ENCODE assay signal across 12 mouse cellular contexts in the genomic region with DNA sequence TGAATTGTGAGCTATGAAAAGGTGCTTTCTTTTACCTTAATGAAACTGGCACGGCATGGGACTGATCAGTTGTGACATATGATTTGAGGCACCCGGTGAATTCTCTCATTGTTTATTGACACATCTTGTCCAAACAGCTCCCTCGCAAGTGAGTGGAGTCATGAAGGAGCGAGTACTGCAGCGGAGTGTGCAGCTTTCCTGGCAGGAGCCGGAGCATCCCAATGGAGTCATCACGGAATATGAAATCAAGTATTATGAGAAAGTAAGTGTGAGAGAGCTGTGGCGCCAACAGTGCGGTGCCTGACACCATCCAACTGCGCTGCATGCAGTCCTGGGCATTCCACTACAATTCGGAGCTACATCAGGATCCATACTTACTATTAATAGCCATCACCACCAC.
DNase-seq lines count a peak whose midpoint lies in the region; ATAC-seq lines count a peak whose summit lies in the region.
"Had no signal": no experiment of that assay in that cellular context is flagged by ENCODE, and none has a peak within 500 bp of the region (broad histone marks: within the 10 kb centered on the region; RNA-seq: fewer than 3 reads in every experiment).

No protein-coding gene starts in this region.

- no peak overlapping the region for H3K4me2 ChIP-seq in midbrain, embryonic 11.5 days
- peak overlapping the region; percentile 15 for H3K4me2 ChIP-seq in midbrain, embryonic 13.5 days (replicated peaks)
- H3K4me2 ChIP-seq: limb, embryonic 13.5 days; lung, embryonic 14.5 days had no signal

- peak; percentile 12 to 39 for DNase-seq in cerebellum, postnatal 14 days
- DNase-seq in cerebellum, adult 8-10 months = no peak
- no peak for DNase-seq in midbrain, embryonic 11.5 days (ENCODE audit: low spot score, missing footprints)
- no peak for DNase-seq in midbrain, embryonic 10.5 days (ENCODE audit: low spot score)
- DNase-seq in right cerebral cortex, postnatal 25 days = peak; percentile 13
- no peak for DNase-seq in kidney, postnatal 36 days
- DNase-seq: kidney, adult 11 months; lung, embryonic 14.5 days; thymus, adult 2 months had no signal

- WGBS in midbrain, embryonic 11.5 days = 84% methylated on average over 11 of the region's 11 CpGs
- WGBS in midbrain, embryonic 10.5 days = 85% methylated on average over 11 of the region's 11 CpGs
- WGBS in midbrain, embryonic 13.5 days = 58% methylated on average over 11 of the region's 11 CpGs

- no peaks in the 10 kb centered on the region for H3K9me3 ChIP-seq in midbrain, embryonic 11.5 days (ENCODE audit: control insufficient read depth, low read length)
- H3K9me3 ChIP-seq in midbrain, embryonic 10.5 days (replicated peaks) = no peaks in the 10 kb centered on the region
- no peaks in the 10 kb centered on the region for H3K9me3 ChIP-seq in midbrain, embryonic 13.5 days
- H3K9me3 ChIP-seq: limb, embryonic 13.5 days had no signal

- H3K36me3 ChIP-seq in midbrain, embryonic 11.5 days (ENCODE audit: control insufficient read depth, insufficient read depth, low read length) = no peaks in the 10 kb centered on the region
- H3K36me3 ChIP-seq in midbrain, embryonic 10.5 days = peaks cover 11% of the 10 kb centered on the region; the same call in 1 of the 2 replicates
- no peaks in the 10 kb centered on the region for H3K36me3 ChIP-seq in midbrain, embryonic 13.5 days

- H3K27ac ChIP-seq in midbrain, embryonic 11.5 days (ENCODE audit: low read depth, low read length) = no peak overlapping the region
- no peak overlapping the region for H3K27ac ChIP-seq in midbrain, embryonic 10.5 days (replicated peaks)
- H3K27ac ChIP-seq in midbrain, embryonic 13.5 days = no peak overlapping the region
- H3K27ac ChIP-seq: limb, embryonic 13.5 days had no signal

- ATAC-seq in midbrain, embryonic 11.5 days (ENCODE audit: low FRiP score) = peak; percentile 44; the same call in 1 of the 2 replicates
- ATAC-seq in midbrain, embryonic 13.5 days = peak; percentile 69
- no peak for ATAC-seq in activated CD4-positive, CD25-positive, alpha-beta regulatory T cell, adult 4 months

- H3K9ac ChIP-seq in midbrain, embryonic 11.5 days (ENCODE audit: low read length) = no peak overlapping the region
- no peak overlapping the region for H3K9ac ChIP-seq in midbrain, embryonic 13.5 days (replicated peaks)
- H3K9ac ChIP-seq: limb, embryonic 13.5 days; lung, embryonic 14.5 days had no signal

- no peak overlapping the region for H3K4me3 ChIP-seq in midbrain, embryonic 11.5 days (ENCODE audit: low read depth, low read length)
- no peak overlapping the region for H3K4me3 ChIP-seq in midbrain, embryonic 10.5 days
- H3K4me3 ChIP-seq in midbrain, embryonic 13.5 days (replicated peaks) = no peak overlapping the region
- H3K4me3 ChIP-seq: limb, embryonic 13.5 days had no signal

- H3K4me1 ChIP-seq in midbrain, embryonic 11.5 days (ENCODE audit: control insufficient read depth, insufficient read depth, low read length) = no peaks in the 10 kb centered on the region
- no peaks in the 10 kb centered on the region for H3K4me1 ChIP-seq in midbrain, embryonic 10.5 days
- H3K4me1 ChIP-seq in midbrain, embryonic 13.5 days (replicated peaks) = peaks cover 10% of the 10 kb centered on the region; the same call in 1 of the 2 replicates

- H3K27me3 ChIP-seq in midbrain, embryonic 11.5 days (ENCODE audit: control insufficient read depth, insufficient read depth, low read length) = no peaks in the 10 kb centered on the region
- H3K27me3 ChIP-seq in midbrain, embryonic 10.5 days (ENCODE audit: low read depth, poor library complexity, severe bottlenecking) = no peaks in the 10 kb centered on the region
- H3K27me3 ChIP-seq in midbrain, embryonic 13.5 days = no peaks in the 10 kb centered on the region
- H3K27me3 ChIP-seq: limb, embryonic 13.5 days had no signal

Comparison
In these comparisons a context has a peak if more than half of its experiments do, and no peak if none do; other contexts are left out.
1. DNase-seq: peak in cerebellum, postnatal 14 days (2 of 2) and right cerebral cortex, postnatal 25 days (single experiment); none in cerebellum, adult 8-10 months (single experiment), midbrain, embryonic 11.5 days (single experiment), midbrain, embryonic 10.5 days (single experiment) and kidney, postnatal 36 days (0 of 2).